Mouse (Mus musculus) lung, postnatal 4 days (tissue): ENCODE measurements around the gene Galnt17.

Source experiments
- DNase-seq, 2 experiments: peaks; one replicate each; pipeline ENCODE4 v3.0.0; 2021

Galnt17 gene

DNA sequence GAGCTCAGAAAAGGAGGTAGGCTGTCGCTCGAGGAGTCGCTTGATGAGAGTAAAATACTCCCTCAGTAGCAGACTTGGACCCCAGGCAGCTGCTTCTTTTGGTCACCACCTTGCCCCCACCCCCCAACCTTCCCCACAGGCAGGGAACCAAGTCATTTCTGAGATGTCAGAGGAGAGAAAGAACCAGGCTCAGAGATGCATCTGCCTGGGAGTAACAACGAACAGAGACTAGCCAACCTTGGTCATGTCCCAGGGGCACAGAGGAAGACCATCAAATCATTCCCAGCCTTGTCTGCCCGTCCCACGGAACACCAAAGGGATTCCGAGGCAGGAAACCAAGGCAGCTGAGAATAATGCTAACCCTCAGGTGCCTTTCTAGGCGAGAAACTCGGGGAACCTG lies 293.0 kb downstream of the Galnt17 start:
- DNase-seq = no peak

DNA sequence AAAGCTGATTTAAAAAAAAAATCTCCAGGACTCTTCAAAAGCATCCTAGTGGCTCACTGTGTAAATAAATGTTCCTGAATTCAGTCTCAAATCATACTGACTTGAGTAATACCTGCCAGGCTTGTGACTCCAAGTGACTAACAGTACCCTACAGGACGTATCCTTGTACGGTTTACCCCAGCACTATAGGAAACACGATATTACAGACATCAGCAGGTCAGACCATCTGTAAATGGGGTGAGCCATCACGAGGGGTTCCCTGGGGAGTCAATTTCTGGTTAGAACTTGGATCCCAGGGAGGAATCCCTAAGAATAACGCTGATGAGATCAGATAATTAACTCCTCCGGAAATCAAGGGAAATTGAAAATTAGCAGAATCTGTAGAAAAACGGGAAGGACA lies 294.5 kb downstream of the Galnt17 start:
- no peak for DNase-seq

DNA sequence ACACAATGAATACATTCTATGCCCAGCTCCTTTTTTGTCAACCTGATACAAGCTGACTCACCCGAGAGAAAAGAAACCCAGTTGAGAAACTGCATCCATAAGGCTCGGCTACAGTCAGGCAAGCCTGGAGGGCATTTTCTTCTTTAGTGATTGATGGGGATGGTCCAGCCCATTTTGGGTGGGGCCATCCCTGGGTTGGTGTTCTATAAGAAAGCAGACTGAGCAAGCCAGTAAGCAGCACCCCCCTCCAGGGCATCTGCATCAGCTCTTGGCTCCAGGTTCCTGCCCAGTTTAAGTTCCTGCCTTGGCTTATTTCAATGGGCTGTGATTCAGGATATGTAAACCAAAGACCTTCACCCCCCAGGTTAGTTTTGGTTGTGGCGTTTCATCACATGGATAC lies 295.2 kb downstream of the Galnt17 start:
- no peak for DNase-seq

DNA sequence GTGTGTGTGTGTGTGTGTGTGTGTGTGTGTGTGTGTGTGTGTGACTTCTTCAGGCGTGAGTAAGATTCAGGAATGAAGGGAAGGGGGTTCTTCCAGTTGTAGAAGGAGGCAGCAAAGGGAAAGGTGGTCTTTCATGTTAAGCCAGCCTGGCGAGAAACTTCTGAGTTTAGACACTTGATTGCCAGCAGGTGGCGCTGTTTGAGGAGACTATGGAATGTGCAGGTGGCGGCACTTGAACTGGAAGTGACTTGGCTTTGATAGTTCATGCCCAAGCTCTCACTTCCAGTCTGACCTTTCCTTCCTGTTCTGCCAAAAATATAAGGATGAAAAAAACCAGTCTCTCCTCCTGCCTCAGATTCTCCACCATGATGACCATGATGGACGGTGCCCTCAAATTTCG lies 298.8 kb downstream of the Galnt17 start:
- DNase-seq = no peak

DNA sequence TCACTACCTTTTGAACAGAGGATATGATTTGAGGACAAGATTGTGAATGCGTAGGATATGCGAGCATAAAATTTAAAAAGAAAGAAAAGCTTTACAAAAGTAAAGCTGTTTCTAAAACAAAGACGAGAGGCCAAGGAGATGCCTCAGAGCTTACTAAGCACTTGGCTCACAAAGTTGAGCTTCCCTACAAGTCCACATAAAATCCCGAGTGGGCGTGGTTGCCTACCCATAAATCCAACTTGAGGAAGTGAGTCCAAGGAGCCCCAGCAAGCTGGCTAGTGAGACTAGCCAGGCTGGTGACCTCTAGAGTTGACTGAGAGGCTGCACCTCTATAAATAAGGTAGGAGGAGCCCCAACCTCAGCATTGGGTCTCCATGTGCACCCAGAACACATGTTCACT lies 299.8 kb downstream of the Galnt17 start:
- no peak for DNase-seq

DNA sequence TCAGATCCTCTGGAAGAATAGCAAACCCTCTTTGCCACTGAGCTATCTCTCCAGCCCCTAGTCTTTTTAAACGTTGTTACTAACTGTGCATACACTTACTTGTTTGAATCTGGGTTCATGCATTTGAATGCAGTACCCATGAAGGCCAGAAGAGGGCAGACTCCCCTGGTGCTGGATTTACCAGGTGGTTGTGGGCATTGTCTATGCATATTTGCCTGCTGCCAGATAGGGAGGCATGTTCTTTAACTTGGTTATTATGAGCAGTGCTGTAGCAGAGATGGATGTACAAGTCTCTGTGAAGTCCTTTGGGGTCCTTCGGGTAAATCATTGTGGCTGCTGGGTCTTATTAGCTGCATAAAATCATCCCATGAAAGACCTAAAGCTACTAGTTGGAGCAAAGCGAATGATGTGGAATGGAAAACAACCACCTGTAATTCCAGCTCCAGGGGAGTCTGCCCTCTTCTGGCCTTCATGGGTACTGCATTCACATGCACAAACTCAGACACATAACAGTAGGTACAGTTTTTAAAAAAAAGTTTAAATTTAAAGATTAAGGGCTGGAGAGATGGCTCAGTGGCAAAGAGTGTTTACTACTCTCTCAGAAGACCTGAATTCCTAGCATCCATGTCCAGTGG lies 300.3 kb downstream of the Galnt17 start:
- DNase-seq = peak in 1 of 2 experiments; percentile 40

DNA sequence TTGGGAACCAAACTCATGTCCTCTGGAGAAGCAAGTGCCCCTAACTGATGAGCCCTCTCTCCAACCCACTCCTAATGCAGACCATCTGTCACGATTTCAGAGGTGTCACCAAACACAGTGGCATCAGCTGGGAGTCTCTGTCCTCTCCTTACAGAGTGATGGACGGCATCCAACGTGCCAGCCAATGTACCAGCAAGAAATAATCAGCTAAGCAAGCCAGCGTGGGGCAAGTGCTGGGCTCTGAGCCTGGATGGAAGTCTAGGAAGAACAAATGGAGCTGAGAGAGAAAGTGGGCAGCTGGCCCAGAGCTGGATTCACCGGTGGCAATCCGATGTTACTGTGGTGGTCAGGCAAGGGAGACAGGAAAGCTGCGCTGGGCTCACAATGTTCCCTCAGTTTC lies 301.1 kb downstream of the Galnt17 start:
- no peak for DNase-seq

DNA sequence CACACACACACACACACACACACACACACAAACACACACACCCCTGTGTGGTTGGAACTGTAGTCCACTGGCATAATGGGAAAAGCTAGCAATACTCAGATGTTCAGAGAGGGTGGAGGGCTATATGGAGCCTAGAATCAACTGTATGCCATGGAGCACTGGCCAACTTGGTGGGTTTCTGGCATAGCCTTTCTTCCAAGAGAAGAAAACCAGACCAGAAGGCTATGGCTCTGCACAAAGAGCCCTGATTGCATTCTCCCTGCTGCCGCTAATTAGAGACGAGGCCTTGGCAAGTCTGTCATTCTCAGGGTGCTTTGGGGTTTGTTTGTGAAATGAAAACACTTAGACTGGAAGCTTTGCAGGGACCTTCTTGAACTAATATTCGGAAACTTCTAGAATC lies 301.8 kb downstream of the Galnt17 start:
- no peak for DNase-seq

DNA sequence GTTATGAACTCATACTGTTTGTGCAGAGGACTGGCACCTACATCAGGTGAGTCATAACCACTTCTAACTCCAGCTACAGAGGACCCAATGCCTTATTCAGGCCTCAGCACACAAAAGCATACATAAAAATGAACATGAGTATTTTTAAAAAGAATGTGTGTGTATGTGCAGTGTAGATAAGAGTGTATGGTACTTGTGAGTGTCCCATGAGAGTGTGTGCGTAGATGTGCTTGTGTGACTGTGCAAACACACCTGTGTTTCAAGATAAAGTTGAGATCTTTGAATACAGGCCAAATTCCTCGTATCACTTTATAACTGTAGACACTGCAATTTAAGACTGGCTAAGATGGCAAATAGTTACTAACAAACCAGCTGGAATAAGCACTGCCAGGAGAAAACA lies 307.7 kb downstream of the Galnt17 start:
- DNase-seq = no peak

DNA sequence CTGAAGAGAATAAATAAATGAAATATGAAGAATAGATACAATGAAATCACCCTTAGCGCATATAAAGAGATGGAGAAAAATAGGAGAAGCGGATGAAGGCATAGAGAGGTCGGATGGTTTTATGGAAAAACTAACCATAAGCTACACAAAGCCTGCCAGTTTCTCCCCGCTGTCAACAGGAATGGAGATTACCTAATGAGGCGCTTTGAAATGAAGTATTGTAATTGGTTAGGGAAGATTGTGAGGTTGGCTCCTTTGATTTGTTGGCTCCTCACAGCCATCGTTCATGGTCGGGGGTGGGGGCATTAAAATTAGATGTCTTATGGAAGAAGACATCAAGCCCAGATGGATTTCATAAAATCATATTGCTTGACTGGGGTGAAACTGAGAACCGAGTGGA lies 329.0 kb downstream of the Galnt17 start:
- DNase-seq = no peak

DNA sequence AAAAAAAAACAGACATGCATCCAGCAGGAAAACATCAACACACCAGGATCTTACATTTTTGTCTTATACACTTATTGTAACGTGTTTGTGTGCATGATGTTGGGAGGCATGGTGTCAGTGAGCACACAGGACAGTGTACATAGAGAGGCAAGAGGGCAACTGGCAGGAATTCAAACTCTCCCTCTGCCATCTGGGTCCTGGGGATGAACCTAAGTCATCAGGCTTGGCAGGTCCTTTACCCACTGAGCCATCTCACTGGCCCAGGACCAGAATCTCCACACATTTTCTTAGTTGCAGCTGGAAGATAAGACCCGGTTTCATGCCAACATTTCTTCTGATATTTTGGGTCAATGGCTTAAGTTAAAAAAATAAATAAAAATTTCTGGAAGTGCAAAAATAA lies 329.4 kb downstream of the Galnt17 start:
- no peak for DNase-seq

DNA sequence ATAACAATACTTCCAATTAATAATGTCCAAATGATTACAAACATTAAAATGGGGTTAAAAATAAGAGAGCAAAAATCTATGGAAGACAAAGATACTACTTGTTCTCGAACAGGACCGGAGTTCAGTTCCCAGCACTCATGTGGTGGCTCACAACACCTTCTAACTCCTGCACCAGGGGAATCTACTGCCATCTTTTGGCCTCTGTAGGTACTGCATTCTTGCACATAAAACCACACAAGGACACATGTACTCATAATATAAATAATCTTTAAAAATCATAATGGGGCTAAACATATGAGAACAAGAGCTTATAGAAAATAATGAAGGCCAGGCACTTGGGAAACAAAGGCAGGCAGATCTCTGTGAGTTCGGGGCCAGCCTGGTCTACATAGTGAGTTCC lies 330.3 kb downstream of the Galnt17 start:
- DNase-seq = no peak

DNA sequence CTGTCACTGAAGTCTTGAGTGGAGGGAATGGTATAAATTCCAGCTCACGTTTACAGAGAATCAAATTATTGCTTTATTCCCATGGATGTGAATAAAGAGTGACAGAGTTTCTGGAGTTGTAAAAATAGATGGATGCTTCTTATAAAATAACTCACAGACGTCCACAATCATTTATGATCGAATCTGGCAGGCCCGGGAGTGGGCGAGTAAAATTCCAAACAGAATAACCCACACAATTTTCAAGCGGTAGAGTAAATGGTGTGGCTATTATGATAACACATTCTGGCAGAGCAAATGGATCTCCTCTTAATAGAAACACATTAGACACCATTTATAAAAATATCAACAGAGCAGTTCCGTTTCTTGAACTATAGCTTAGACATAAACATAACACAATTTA lies 355.9 kb downstream of the Galnt17 start:
- DNase-seq = no peak

DNA sequence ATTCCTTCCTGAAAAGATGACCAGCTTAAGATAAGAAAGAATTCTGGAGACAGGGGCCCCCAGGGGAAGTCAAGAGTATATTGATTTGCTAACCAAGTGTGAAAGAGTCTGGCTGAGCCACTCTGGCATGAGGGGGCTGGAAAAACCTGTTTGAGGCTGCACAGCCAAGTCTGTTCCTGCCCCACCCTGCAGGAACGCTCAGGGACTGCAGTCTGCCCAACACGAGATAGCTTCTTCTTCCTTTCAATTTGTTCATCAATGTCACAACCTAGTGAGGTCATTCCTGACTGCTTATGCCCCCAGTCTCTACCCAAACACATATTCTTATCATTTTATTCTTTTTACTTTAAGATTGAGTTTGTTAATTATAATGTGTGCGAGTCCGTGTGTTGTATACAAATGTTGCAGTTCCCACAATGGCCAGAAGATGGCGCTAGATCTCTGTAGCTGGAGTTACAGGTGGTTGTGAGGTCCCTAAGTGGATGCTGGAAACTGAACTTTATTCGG lies 357.4 kb downstream of the Galnt17 start:
- no peak for DNase-seq

DNA sequence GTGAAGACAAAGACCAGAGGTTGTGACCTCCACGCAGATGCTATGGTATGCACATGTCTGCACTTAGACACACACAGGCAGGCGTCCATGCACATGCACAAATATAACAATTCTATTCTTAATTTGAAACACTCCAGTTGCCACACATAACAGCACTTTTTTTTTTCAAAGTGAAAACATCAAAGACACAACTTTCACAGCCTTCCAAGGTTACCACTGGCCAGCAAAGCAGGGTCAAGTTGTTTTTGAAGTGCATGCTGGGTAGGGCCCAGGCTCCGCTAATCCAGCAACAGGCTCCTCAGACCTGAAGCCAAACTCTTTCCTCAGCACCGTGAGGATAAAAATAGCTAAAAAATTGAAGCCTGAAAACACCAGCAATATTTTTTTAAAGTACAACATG lies 357.9 kb downstream of the Galnt17 start:
- DNase-seq = no peak

DNA sequence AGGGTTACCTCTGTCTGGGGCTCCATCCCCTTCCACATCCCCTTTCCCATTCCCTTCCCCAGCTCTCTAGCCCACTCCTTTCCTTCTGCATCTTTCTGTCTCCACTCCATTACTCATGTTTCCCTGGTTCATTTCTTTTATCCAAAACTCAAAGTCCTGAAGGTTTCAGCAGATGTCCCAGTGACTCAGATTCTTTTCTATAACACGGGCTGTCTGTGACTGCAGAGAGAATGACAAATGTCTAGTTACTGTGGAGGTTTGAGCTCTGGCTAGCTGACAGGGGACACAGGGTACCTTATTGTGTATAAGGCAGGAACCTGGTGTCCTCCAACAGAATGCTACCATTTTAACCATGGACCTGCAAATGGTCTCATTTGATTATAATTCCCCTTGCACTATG lies 358.6 kb downstream of the Galnt17 start:
- DNase-seq = no peak

DNA sequence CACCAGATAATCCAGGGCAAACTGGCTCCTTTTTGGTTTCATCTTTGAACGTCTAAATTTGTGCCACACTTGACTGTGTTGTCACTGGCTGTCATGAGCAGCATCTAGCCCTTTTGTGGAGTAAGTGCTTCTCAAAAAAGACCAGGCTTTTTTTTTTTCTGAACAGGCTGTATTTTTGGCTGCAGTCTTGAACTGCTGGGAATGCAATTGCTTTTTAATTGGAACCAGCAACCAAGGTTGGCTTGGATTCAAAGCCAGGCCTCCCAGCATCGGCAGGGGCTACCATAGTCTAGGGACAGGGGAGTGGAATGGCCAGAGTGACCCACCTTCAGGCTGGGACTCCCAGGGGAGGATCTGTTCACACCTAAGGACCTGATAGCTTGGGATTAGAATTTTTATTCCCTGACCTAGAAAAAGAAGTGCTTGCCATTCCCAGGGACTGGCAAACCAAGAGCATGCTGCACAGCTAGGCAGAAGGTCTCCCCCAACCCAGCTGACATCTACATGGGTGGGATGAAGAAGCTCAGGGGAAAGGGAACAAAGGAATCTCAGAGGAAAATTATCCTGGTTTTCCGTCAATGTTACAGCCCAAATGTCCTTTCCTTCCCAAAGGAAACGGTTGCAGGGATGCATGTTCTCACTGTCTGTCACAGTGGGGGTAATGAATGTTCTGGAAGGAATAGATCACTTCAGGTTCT lies 369.2 kb downstream of the Galnt17 start:
- peak; percentile 19 to 43 for DNase-seq

DNA sequence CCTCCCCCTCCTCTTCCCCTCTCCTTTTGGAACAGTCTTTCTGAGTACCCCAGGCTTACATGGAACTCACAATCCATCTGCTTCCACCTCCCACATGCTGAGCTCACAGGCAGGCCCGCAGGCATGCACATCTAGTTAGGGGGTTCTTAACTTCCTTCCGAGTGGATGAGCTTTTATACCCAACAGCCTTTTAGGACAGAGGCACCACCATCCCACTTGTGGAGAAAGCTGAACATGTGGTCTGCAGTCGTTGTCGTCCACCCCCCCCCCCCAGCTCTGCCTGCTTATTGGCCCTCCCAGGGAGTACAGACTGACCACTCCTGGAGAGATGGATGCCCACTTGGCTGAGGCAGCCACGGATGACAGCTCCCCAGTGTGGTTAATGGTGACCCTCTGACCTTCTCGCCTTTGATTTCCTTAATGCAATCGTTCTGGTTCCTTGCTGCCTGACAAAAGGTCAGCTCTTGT lies 370.0 kb downstream of the Galnt17 start:
- peak; percentile 29 to 74 for DNase-seq

DNA sequence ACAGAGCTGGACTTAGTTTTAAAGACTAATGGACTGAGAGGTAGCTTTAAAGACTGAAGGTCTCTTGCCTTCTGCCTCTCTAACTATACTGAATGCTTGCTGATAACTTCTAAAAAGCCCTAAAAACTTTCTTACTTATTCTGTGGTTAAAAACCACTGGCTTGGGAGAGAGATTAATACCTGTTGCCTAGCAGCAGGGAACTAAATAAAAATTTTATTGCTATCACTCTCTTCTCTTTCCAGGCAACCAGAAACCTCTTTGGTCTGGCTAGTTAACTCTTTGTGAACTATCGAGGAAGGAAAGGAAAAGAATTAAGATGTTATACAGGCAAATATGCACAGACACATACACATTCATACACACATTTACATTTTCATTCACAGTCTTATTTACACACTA lies 377.3 kb downstream of the Galnt17 start:
- DNase-seq = no peak

DNA sequence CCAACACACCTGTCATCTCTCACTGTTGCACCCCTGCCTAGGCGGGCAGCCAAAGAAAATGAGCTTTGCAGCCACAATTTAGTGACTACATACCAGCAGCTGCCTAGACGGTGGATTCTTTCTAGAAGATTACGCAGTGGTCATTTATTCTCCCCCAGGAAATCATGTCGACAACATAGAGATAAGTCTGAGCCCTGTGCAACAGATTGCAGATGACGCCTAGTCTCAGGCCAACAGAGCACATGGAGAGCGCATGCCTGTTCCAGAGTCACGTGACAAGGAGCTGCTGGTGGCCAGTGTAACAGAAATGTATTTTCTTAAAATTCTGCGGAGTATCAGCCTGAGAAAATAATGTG lies 380.5 kb downstream of the Galnt17 start:
- peak in 1 of 2 experiments; percentile 23 for DNase-seq

DNA sequence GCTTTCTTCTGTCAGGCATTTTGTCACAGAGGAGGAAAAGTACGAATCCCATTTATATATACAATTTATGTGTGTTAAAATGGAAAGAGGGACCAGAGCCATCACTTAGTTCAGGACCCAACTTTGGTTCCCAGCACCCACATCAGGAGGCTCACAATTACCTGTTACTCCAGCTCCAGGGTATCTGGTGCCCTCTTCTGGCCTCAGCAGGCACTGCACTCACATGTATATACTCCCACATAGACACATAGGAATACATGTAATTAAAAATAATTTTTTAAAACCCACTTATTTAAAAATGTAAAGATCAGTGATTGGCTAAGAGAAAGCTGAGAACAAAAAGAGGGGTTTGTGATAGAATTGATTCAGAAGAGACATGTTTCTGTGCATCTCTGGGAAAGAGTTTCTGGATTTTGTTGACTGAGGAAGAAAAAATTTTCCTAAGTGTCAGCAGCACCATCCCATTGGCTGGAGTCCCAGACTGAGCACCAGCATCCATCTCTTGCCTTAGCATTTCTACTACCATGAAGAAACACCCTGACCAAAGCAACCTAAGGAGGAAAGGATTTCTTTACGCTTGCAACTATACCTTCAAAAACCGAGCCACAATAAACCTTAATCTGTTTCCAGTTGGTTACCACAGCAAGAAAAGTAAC lies 381.0 kb downstream of the Galnt17 start:
- no peak for DNase-seq

DNA sequence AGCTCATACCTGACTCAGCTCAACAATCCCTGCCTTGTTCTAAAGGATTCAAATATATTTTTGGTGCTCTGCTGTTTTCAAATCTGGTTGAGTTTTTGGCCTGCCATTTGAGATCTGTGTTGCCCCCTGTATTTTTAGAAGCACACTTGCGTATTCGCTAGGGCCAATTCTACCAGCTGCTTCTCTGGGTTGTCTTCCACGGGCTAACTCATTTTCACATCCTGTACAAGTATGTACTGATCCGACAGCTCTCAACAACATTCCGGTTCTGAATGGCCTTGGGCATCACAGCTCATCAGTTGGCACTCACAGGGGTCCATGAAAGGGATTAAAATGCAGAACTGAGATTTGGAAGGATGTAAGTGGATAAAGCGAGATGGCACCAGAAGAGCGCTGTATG lies 382.6 kb downstream of the Galnt17 start:
- no peak for DNase-seq

DNA sequence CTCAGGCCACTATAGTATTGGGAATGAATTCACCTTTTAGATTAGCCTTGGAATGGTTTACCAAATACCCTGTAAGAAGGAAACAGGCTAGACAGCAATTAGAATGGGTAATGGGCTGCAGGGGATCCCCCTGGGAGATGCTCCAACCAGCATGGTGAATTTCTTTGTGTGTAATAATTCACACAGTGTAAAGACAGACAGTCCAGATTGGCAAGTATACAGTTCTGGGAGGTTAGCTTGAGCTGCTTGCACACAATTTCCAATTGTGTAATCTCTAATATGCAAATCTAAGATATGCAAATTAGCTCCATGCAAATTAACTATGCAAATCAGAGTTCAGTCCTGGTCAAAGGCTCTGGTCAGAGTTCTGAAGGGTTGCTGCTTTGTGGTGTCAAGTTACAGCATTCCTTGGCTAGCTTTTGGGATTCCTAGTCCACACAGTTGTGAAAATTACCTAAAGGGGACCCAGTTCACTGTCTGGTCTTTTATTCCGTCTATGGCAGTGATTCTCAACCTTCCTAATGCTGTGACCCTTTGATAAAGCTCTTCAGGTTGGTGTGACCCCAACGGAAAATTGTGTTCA lies 384.0 kb downstream of the Galnt17 start:
- no peak for DNase-seq

DNA sequence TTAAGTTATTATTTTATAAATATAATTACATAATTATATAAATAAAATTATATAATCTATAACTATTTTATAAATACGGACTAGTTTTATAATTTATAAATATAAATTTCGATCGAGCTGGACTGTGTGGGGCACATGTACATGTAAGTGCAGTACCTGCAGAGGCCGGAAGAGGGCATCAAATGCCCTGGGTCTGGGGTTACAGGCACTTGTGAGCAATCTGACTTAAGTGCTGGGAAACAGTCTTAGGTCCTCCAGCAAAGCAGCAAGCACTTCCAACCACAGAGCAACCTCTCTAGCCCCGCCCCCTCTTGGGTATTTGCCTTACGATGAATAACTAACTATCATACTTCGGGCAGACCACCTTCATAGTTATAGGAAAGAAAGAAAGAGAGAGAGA lies 388.3 kb downstream of the Galnt17 start:
- DNase-seq = no peak
